Mouse (Mus musculus): ENCODE data around the gene Brk1. TPM values are rescaled to one million over a fixed set of nuclear protein-coding genes. Genes with fewer than 3 reads are reported as not detected.
A peak's percentile ranks its signal among the peaks of the same experiment; 100 is the strongest.

The Brk1 gene
- total RNA-seq, 1 experiment: 113 TPM

GRCm38 (mm10) chr6:113658226-113658625, 53.7 kb downstream of the Brk1 start:
- TF ChIP-seq ZNF384 (IDR thresholded peaks at IDR 0.05; ENCODE audit: low read depth, low read length): no peak
- no peak for TF ChIP-seq HCFC1 (IDR thresholded peaks at IDR 0.05; ENCODE audit: borderline replicate concordance, insufficient read depth, low read length)
- TF ChIP-seq CHD2 (IDR thresholded peaks at IDR 0.05; ENCODE audit: low read depth, low read length): no peak
- TF ChIP-seq ZC3H11A (IDR thresholded peaks at IDR 0.05; ENCODE audit: borderline replicate concordance, low read depth, low read length): no peak
- TF ChIP-seq MAFK (IDR thresholded peaks at IDR 0.05; ENCODE audit: insufficient read depth, low read depth, low read length): no peak
- no peak for DNase-seq (ENCODE audit: low read depth, low spot score)
- Histone ChIP-seq H3K36me3 (ENCODE audit: control insufficient read depth, insufficient read depth, low read length, poor library complexity, severe bottlenecking) (no peaks in the 10 kb centered on the region), H3K27ac (ENCODE audit: insufficient read depth, low read depth, low read length, poor library complexity, severe bottlenecking) (no peak overlapping the region), H3K4me3 (ENCODE audit: insufficient read depth in 1 of 2, low read depth in 1 of 2, low read length in 2 of 2, poor library complexity in 1 of 2, severe bottlenecking in 1 of 2) (no peak overlapping the region), H3K9ac (ENCODE audit: insufficient read depth, low read depth, low read length, poor library complexity, severe bottlenecking) (no peak overlapping the region), H3K9me3 (ENCODE audit: control insufficient read depth, insufficient read depth, low read depth, low read length) (no peaks in the 10 kb centered on the region), H3K4me1 (ENCODE audit: control insufficient read depth in 2 of 2, insufficient read depth in 2 of 2, low read length in 2 of 2, poor library complexity in 1 of 2) (peaks cover 1 to 24% of the 10 kb centered on the region in 2 experiments; a peak in 3 of 4 replicates)
- in situ Hi-C loops (cut with MboI; ENCODE audit: low sequenced_read_pairs in 2 of 2, unreplicated experiment in 2 of 2): no loop called here

- in situ Hi-C loops (cut with MboI; ENCODE audit: low sequenced_read_pairs in 2 of 2, unreplicated experiment in 2 of 2): no loop called here
- Histone ChIP-seq H3K27ac (ENCODE audit: insufficient read depth, low read depth, low read length, poor library complexity, severe bottlenecking) (no peak overlapping the region), H3K4me3 (ENCODE audit: insufficient read depth in 1 of 2, low read depth in 1 of 2, low read length in 2 of 2, poor library complexity in 1 of 2, severe bottlenecking in 1 of 2) (no peak overlapping the region), H3K9ac (ENCODE audit: insufficient read depth, low read depth, low read length, poor library complexity, severe bottlenecking) (no peak overlapping the region), H3K4me1 (ENCODE audit: control insufficient read depth in 2 of 2, insufficient read depth in 2 of 2, low read length in 2 of 2, poor library complexity in 1 of 2) (peaks cover 0 to 21% of the 10 kb centered on the region in 2 experiments; a peak in 3 of 4 replicates), H3K9me3 (ENCODE audit: control insufficient read depth, insufficient read depth, low read depth, low read length) (no peaks in the 10 kb centered on the region), H3K36me3 (ENCODE audit: control insufficient read depth, insufficient read depth, low read length, poor library complexity, severe bottlenecking) (no peaks in the 10 kb centered on the region)
- no peak for TF ChIP-seq ZC3H11A (IDR thresholded peaks at IDR 0.05; ENCODE audit: borderline replicate concordance, low read depth, low read length)
- no peak for TF ChIP-seq CHD2 (IDR thresholded peaks at IDR 0.05; ENCODE audit: low read depth, low read length)
- no peak for TF ChIP-seq HCFC1 (IDR thresholded peaks at IDR 0.05; ENCODE audit: borderline replicate concordance, insufficient read depth, low read length)
- TF ChIP-seq MAFK (IDR thresholded peaks at IDR 0.05; ENCODE audit: insufficient read depth, low read depth, low read length): no peak
- TF ChIP-seq ZNF384 (IDR thresholded peaks at IDR 0.05; ENCODE audit: low read depth, low read length): no peak
- no peak for DNase-seq (ENCODE audit: low read depth, low spot score)
These were observed 55.3 kb downstream of the Brk1 start for GRCm38 (mm10) chr6:113659648-113660491.

GRCm38 (mm10) chr6:113660492-113661352, 56.1 kb downstream of the Brk1 start:
- in situ Hi-C loops (cut with MboI; ENCODE audit: low sequenced_read_pairs in 2 of 2, unreplicated experiment in 2 of 2): no loop called here
- Histone ChIP-seq H3K4me3 (ENCODE audit: insufficient read depth in 1 of 2, low read depth in 1 of 2, low read length in 2 of 2, poor library complexity in 1 of 2, severe bottlenecking in 1 of 2) (no peak overlapping the region), H3K27ac (ENCODE audit: insufficient read depth, low read depth, low read length, poor library complexity, severe bottlenecking) (no peak overlapping the region), H3K9me3 (ENCODE audit: control insufficient read depth, insufficient read depth, low read depth, low read length) (no peaks in the 10 kb centered on the region), H3K4me1 (ENCODE audit: control insufficient read depth in 2 of 2, insufficient read depth in 2 of 2, low read length in 2 of 2, poor library complexity in 1 of 2) (peaks cover 0 to 17% of the 10 kb centered on the region in 2 experiments; a peak in 3 of 4 replicates), H3K9ac (ENCODE audit: insufficient read depth, low read depth, low read length, poor library complexity, severe bottlenecking) (peak overlapping the region; percentile 10; the same call in 1 of the 2 replicates), H3K36me3 (ENCODE audit: control insufficient read depth, insufficient read depth, low read length, poor library complexity, severe bottlenecking) (no peaks in the 10 kb centered on the region)
- no peak for DNase-seq (ENCODE audit: low read depth, low spot score)
- TF ChIP-seq CHD2 (IDR thresholded peaks at IDR 0.05; ENCODE audit: low read depth, low read length) (no peak), HCFC1 (IDR thresholded peaks at IDR 0.05; ENCODE audit: borderline replicate concordance, insufficient read depth, low read length) (no peak), ZNF384 (IDR thresholded peaks at IDR 0.05; ENCODE audit: low read depth, low read length) (no peak)

GRCm38 (mm10) chr6:113661353-113662241, 57.0 kb downstream of the Brk1 start:
- no peak for DNase-seq (ENCODE audit: low read depth, low spot score)
- TF ChIP-seq ZNF384 (IDR thresholded peaks at IDR 0.05; ENCODE audit: low read depth, low read length): no peak
- TF ChIP-seq ZC3H11A (IDR thresholded peaks at IDR 0.05; ENCODE audit: borderline replicate concordance, low read depth, low read length): no peak
- TF ChIP-seq CHD2 (IDR thresholded peaks at IDR 0.05; ENCODE audit: low read depth, low read length): no peak
- no peak for TF ChIP-seq HCFC1 (IDR thresholded peaks at IDR 0.05; ENCODE audit: borderline replicate concordance, insufficient read depth, low read length)
- no peak for TF ChIP-seq MAFK (IDR thresholded peaks at IDR 0.05; ENCODE audit: insufficient read depth, low read depth, low read length)

More at GRCm38 (mm10) chr6:113661353-113662241, 57.0 kb downstream of the Brk1 start:
- H3K4me3 ChIP-seq (ENCODE audit: insufficient read depth in 1 of 2, low read depth in 1 of 2, low read length in 2 of 2, poor library complexity in 1 of 2, severe bottlenecking in 1 of 2): no peak overlapping the region
- H3K27ac ChIP-seq (ENCODE audit: insufficient read depth, low read depth, low read length, poor library complexity, severe bottlenecking): no peak overlapping the region
- in situ Hi-C loops (cut with MboI; ENCODE audit: low sequenced_read_pairs in 2 of 2, unreplicated experiment in 2 of 2): no loop called here
- H3K9me3 ChIP-seq (ENCODE audit: control insufficient read depth, insufficient read depth, low read depth, low read length): no peaks in the 10 kb centered on the region
- H3K36me3 ChIP-seq (ENCODE audit: control insufficient read depth, insufficient read depth, low read length, poor library complexity, severe bottlenecking): no peaks in the 10 kb centered on the region
- no peak overlapping the region for H3K9ac ChIP-seq (ENCODE audit: insufficient read depth, low read depth, low read length, poor library complexity, severe bottlenecking)
- H3K4me1 ChIP-seq (ENCODE audit: control insufficient read depth in 2 of 2, insufficient read depth in 2 of 2, low read length in 2 of 2, poor library complexity in 1 of 2): peaks cover 0 to 17% of the 10 kb centered on the region in 2 experiments; a peak in 3 of 4 replicates

All from ES-E14 (cell line).